Mouse (Mus musculus): ENCODE data around the gene Slc27a3. TPM values are rescaled to one million over a fixed set of nuclear protein-coding genes. Genes with fewer than 3 reads are reported as not detected.

Gene Slc27a3
- polyA plus RNA-seq, 1 experiment from 2014 or later: 0.58 TPM

DNA sequence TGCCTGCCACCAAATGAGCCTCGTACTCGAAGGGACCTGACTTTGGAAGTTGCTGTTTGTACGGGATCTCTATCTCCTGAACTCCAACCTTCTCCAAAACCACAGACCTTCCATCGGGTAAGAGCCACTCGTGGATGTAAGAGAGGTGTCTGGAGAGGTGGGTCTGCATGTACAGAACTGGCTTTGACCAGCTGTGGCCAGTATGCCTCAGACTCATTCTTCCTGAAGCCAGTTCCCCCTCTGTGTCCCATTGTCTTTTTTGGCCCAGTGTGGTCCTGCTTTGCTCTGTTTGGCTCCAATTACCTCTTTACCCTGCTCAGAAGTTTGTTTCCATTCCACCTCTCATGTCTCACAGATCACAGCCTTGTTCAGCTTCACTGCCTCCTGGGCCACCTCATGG lies 11.2 kb downstream of the Slc27a3 start:
- 0 out of 2 replicates have a peak, but pooled peaks cover 3% of the 10 kb centered on the region for H3K4me1 ChIP-seq (ENCODE audit: insufficient read depth)
- H3K4me3 ChIP-seq (ENCODE audit: low read depth, low read length): no peak overlapping the region
- H3K36me3 ChIP-seq (replicated peaks; ENCODE audit: insufficient read depth, low read length): no peaks in the 10 kb centered on the region
- no peak overlapping the region for H3K27ac ChIP-seq (ENCODE audit: low read depth)
- no peaks in the 10 kb centered on the region for H3K9me3 ChIP-seq (ENCODE audit: low read length)
- 69% methylated on average over 5 of the region's 5 CpGs for WGBS (ENCODE audit: insufficient replicate concordance)
- H3K27me3 ChIP-seq (ENCODE audit: insufficient read depth, low read length): no peaks in the 10 kb centered on the region
- H3K4me2 ChIP-seq (ENCODE audit: low read depth, low read length): no peak overlapping the region
- no peak overlapping the region for H3K9ac ChIP-seq (replicated peaks)
- TF ChIP-seq CTCF (IDR thresholded peaks at IDR 0.05; ENCODE audit: low read depth): no peak
- no peak for TF ChIP-seq EP300 (IDR thresholded peaks at IDR 0.05; ENCODE audit: low read depth)
- DNase-seq (peak; percentile 7), ATAC-seq (no peak)

GRCm38 (mm10) chr3:90376247-90376585 lies 13.5 kb downstream of the Slc27a3 start:
- 0 out of 2 replicates have a peak, but pooled peaks cover 3% of the 10 kb centered on the region for H3K4me1 ChIP-seq (ENCODE audit: insufficient read depth)
- no peaks in the 10 kb centered on the region for H3K27me3 ChIP-seq (ENCODE audit: insufficient read depth, low read length)
- no peak overlapping the region for H3K27ac ChIP-seq (ENCODE audit: low read depth)
- TF ChIP-seq EP300 (IDR thresholded peaks at IDR 0.05; ENCODE audit: low read depth): no peak
- no peak for TF ChIP-seq CTCF (IDR thresholded peaks at IDR 0.05; ENCODE audit: low read depth)
- WGBS (ENCODE audit: insufficient replicate concordance): 91% methylated on average over 1 of the region's 1 CpGs
- H3K9me3 ChIP-seq (ENCODE audit: low read length): no peaks in the 10 kb centered on the region
- H3K36me3 ChIP-seq (replicated peaks; ENCODE audit: insufficient read depth, low read length): no peaks in the 10 kb centered on the region
- no peak overlapping the region for H3K9ac ChIP-seq (replicated peaks)
- no peak overlapping the region for H3K4me2 ChIP-seq (ENCODE audit: low read depth, low read length)
- ATAC-seq (peak; percentile 50), DNase-seq (no peak)
- no peak overlapping the region for H3K4me3 ChIP-seq (ENCODE audit: low read depth, low read length)

GRCm38 (mm10) chr3:90375562-90376246 lies 14.0 kb downstream of the Slc27a3 start:
- H3K4me2 ChIP-seq (ENCODE audit: low read depth, low read length): no peak overlapping the region
- H3K9me3 ChIP-seq (ENCODE audit: low read length): no peaks in the 10 kb centered on the region
- ATAC-seq (no peak), DNase-seq (no peak)
- TF ChIP-seq EP300 (IDR thresholded peaks at IDR 0.05; ENCODE audit: low read depth) (no peak), CTCF (IDR thresholded peaks at IDR 0.05; ENCODE audit: low read depth) (no peak)
- H3K27ac ChIP-seq (ENCODE audit: low read depth): no peak overlapping the region
- no peak overlapping the region for H3K9ac ChIP-seq (replicated peaks)
- no peaks in the 10 kb centered on the region for H3K27me3 ChIP-seq (ENCODE audit: insufficient read depth, low read length)
- 69% methylated on average over 3 of the region's 3 CpGs for WGBS (ENCODE audit: insufficient replicate concordance)
- H3K4me1 ChIP-seq (ENCODE audit: insufficient read depth): 0 out of 2 replicates have a peak, but pooled peaks cover 3% of the 10 kb centered on the region
- no peaks in the 10 kb centered on the region for H3K36me3 ChIP-seq (replicated peaks; ENCODE audit: insufficient read depth, low read length)
- H3K4me3 ChIP-seq (ENCODE audit: low read depth, low read length): no peak overlapping the region

GRCm38 (mm10) chr3:90374368-90374767 lies 15.4 kb downstream of the Slc27a3 start:
- H3K27ac ChIP-seq (ENCODE audit: low read depth): no peak overlapping the region
- no peaks in the 10 kb centered on the region for H3K27me3 ChIP-seq (ENCODE audit: insufficient read depth, low read length)
- no peak for TF ChIP-seq EP300 (IDR thresholded peaks at IDR 0.05; ENCODE audit: low read depth)
- TF ChIP-seq CTCF (IDR thresholded peaks at IDR 0.05; ENCODE audit: low read depth): no peak
- ATAC-seq (no peak), DNase-seq (no peak)
- 78% methylated on average over 4 of the region's 4 CpGs for WGBS (ENCODE audit: insufficient replicate concordance)
- no peaks in the 10 kb centered on the region for H3K9me3 ChIP-seq (ENCODE audit: low read length)
- 0 out of 2 replicates have a peak, but pooled peaks cover 3% of the 10 kb centered on the region for H3K4me1 ChIP-seq (ENCODE audit: insufficient read depth)
- no peak overlapping the region for H3K4me2 ChIP-seq (ENCODE audit: low read depth, low read length)
- no peak overlapping the region for H3K4me3 ChIP-seq (ENCODE audit: low read depth, low read length)
- no peaks in the 10 kb centered on the region for H3K36me3 ChIP-seq (replicated peaks; ENCODE audit: insufficient read depth, low read length)
- no peak overlapping the region for H3K9ac ChIP-seq (replicated peaks)

- 28% methylated on average over 4 of the region's 4 CpGs for WGBS (ENCODE audit: insufficient replicate concordance)
- Histone ChIP-seq H3K9ac (replicated peaks) (no peak overlapping the region), H3K27me3 (ENCODE audit: insufficient read depth, low read length) (no peaks in the 10 kb centered on the region), H3K36me3 (replicated peaks; ENCODE audit: insufficient read depth, low read length) (no peaks in the 10 kb centered on the region), H3K27ac (ENCODE audit: low read depth) (no peak overlapping the region), H3K9me3 (ENCODE audit: low read length) (no peaks in the 10 kb centered on the region), H3K4me2 (ENCODE audit: low read depth, low read length) (no peak overlapping the region), H3K4me3 (ENCODE audit: low read depth, low read length) (no peak overlapping the region), H3K4me1 (ENCODE audit: insufficient read depth) (0 out of 2 replicates have a peak, but pooled peaks cover 3% of the 10 kb centered on the region)
- ATAC-seq (peak; percentile 76), DNase-seq (peak; percentile 80)
- TF ChIP-seq CTCF (IDR thresholded peaks at IDR 0.05; ENCODE audit: low read depth): peak; percentile 89
- no peak for TF ChIP-seq EP300 (IDR thresholded peaks at IDR 0.05; ENCODE audit: low read depth)
Observed at GRCm38 (mm10) chr3:90373432-90374028, 16.2 kb downstream of the Slc27a3 start.

- WGBS (ENCODE audit: insufficient replicate concordance): 53% methylated on average over 4 of the region's 5 CpGs
- ATAC-seq (no peak), DNase-seq (no peak)
- Histone ChIP-seq H3K4me1 (ENCODE audit: insufficient read depth) (0 out of 2 replicates have a peak, but pooled peaks cover 3% of the 10 kb centered on the region), H3K4me2 (ENCODE audit: low read depth, low read length) (no peak overlapping the region), H3K9me3 (ENCODE audit: low read length) (no peaks in the 10 kb centered on the region), H3K36me3 (replicated peaks; ENCODE audit: insufficient read depth, low read length) (no peaks in the 10 kb centered on the region), H3K9ac (replicated peaks) (no peak overlapping the region), H3K27ac (ENCODE audit: low read depth) (no peak overlapping the region), H3K27me3 (ENCODE audit: insufficient read depth, low read length) (no peaks in the 10 kb centered on the region), H3K4me3 (ENCODE audit: low read depth, low read length) (no peak overlapping the region)
- TF ChIP-seq CTCF (IDR thresholded peaks at IDR 0.05; ENCODE audit: low read depth) (no peak), EP300 (IDR thresholded peaks at IDR 0.05; ENCODE audit: low read depth) (no peak)
Observed at GRCm38 (mm10) chr3:90372817-90373216, 16.9 kb downstream of the Slc27a3 start.
